Comparison of ENCODE assay signal across 12 mouse cellular contexts in the genomic region with DNA sequence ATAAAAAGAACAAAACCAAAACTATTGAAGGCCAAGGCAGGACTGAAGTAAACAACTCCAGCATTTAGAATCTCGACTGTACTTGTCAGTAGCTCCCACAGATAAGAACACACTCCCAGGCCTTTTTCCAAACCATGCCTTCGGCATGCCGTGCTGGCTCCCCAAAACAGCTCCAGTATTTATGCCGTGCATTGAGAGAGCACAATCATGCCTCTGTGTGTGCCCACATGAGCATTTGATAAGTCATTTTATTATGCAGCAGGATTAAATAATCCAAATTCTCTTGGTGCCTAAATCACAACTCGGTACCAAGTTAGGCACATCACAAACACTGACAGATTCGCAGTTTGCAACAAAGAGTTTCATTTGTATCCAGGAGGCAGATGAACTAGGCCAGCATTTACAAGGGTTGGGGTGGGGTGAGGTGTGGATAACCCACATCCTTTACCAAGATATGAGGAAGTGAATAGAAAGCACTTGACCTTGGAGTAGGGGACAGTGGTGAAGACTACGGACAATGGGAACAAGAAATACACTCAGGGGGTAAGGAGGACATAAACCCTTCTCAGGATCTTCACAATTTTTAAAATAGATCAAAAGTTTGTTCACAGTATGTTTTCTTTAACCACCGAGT. TPM values are rescaled to one million over a fixed set of nuclear protein-coding genes. Genes with fewer than 3 reads are reported as not detected.
DNase-seq lines count a peak whose midpoint lies in the region; ATAC-seq and TF ChIP-seq lines count a peak whose summit lies in the region.
"Had no signal": no experiment of that assay in that cellular context is flagged by ENCODE, and none has a peak within 500 bp of the region (broad histone marks: within the 10 kb centered on the region; RNA-seq: fewer than 3 reads in every experiment).

No protein-coding gene starts in this region.

- no peak for ATAC-seq in heart, embryonic 14.5 days (ENCODE audit: insufficient number of reproducible peaks, insufficient read depth, low FRiP score, low read depth)
- 0 out of 2 replicates have a peak, but pooled peaks have one; percentile 45 for ATAC-seq in monocyte, adult 5-6 weeks (replicated peaks; ENCODE audit: insufficient number of reproducible peaks, low FRiP score, low TSS enrichment, poor library complexity, severe bottlenecking)
- ATAC-seq in stomach, postnatal 0 days (ENCODE audit: low FRiP score, low TSS enrichment): no peak

- H3K27ac ChIP-seq in heart, embryonic 14.5 days (replicated peaks in 1 of 2; ENCODE audit: control insufficient read depth in 1 of 2, insufficient read depth in 1 of 2, low read depth in 2 of 2, low read length in 2 of 2): peak overlapping the region; percentile 90 to 94
- H3K27ac ChIP-seq in stomach, postnatal 0 days (replicated peaks): no peak overlapping the region
- H3K27ac ChIP-seq: limb, embryonic 15.5 days had no signal

- 24% methylated on average over 8 of the region's 8 CpGs for WGBS in heart, embryonic 14.5 days
- 67% methylated on average over 8 of the region's 8 CpGs for WGBS in stomach, postnatal 0 days

- H3K27me3 ChIP-seq in heart, embryonic 14.5 days (ENCODE audit: control insufficient read depth, insufficient read depth, low read length): no peaks in the 10 kb centered on the region
- no peaks in the 10 kb centered on the region for H3K27me3 ChIP-seq in stomach, postnatal 0 days (ENCODE audit: control insufficient read depth, insufficient read depth, low read length)
- H3K27me3 ChIP-seq: limb, embryonic 15.5 days had no signal

- no peak for DNase-seq in heart, adult 18-20 months
- peak; percentile 42 for DNase-seq in CD4-positive helper T cell, adult 2 months (ENCODE audit: low read depth, low spot score)
- DNase-seq in T-cell, adult 2 months (ENCODE audit: low spot score): peak; percentile 67
- DNase-seq in adipocyte (ENCODE audit: low spot score): no peak
- DNase-seq in cerebellum, adult 8-10 months: no peak
- no peak for DNase-seq in stomach, postnatal 0 days (ENCODE audit: low spot score)
- DNase-seq: kidney, adult 11 months; lung, postnatal 4 days had no signal

- no peaks in the 10 kb centered on the region for H3K9me3 ChIP-seq in heart, embryonic 14.5 days (ENCODE audit: control insufficient read depth, low read length)
- no peaks in the 10 kb centered on the region for H3K9me3 ChIP-seq in stomach, postnatal 0 days (ENCODE audit: control insufficient read depth, low read length)
- H3K9me3 ChIP-seq: limb, embryonic 15.5 days had no signal

- no peak for TF ChIP-seq CTCF in stomach, postnatal 0 days (IDR thresholded peaks at IDR 0.05; ENCODE audit: low read depth)

- H3K4me2 ChIP-seq in heart, embryonic 14.5 days (ENCODE audit: low read length): peak overlapping the region; percentile 45
- no peak overlapping the region for H3K4me2 ChIP-seq in stomach, postnatal 0 days (replicated peaks; ENCODE audit: low read depth)
- H3K4me2 ChIP-seq: limb, embryonic 15.5 days had no signal

- peaks cover 19 to 38% of the 10 kb centered on the region in 2 experiments for H3K4me1 ChIP-seq in heart, embryonic 14.5 days (ENCODE audit: control insufficient read depth in 2 of 2, insufficient read depth in 2 of 2, low read length in 2 of 2)
- H3K4me1 ChIP-seq in stomach, postnatal 0 days (replicated peaks; ENCODE audit: control insufficient read depth, insufficient read depth): no peaks in the 10 kb centered on the region

- peak overlapping the region; percentile 56; the same call in 1 of the 2 replicates for H3K9ac ChIP-seq in heart, embryonic 14.5 days (ENCODE audit: low read length)
- H3K9ac ChIP-seq in stomach, postnatal 0 days (ENCODE audit: low read length): no peak overlapping the region
- H3K9ac ChIP-seq: limb, embryonic 15.5 days had no signal

- TF ChIP-seq EP300 in stomach, postnatal 0 days (optimal IDR thresholded peaks at IDR 0.05): no peak

- no peak overlapping the region for H3K4me3 ChIP-seq in heart, embryonic 14.5 days (ENCODE audit: control insufficient read depth in 1 of 2, insufficient read depth in 1 of 2, low read depth in 1 of 2, low read length in 2 of 2)
- no peak overlapping the region for H3K4me3 ChIP-seq in stomach, postnatal 0 days (ENCODE audit: low read depth, low read length)
- H3K4me3 ChIP-seq: limb, embryonic 15.5 days; myocyte had no signal

- peaks cover 15% of the 10 kb centered on the region for H3K36me3 ChIP-seq in heart, embryonic 14.5 days (ENCODE audit: control insufficient read depth, insufficient read depth, low read length)
- H3K36me3 ChIP-seq in stomach, postnatal 0 days (ENCODE audit: control insufficient read depth, insufficient read depth, low read length): 0 out of 2 replicates have a peak, but pooled peaks cover 2% of the 10 kb centered on the region
- H3K36me3 ChIP-seq: limb, embryonic 15.5 days had no signal

RNA-seq across cellular contexts. Expression of a gene that starts 50.3 kb away (rescaled TPM):
- 30.5 and 35.0 TPM in 2 replicates for polyA plus RNA-seq in heart, embryonic 14.5 days (2014; fragmentation: Nextera tagmentation; extraction: Ambion mirVana)
- total RNA-seq in heart, adult 18-20 months (2021): 10 to 100 TPM; 28.8 to 40.5 TPM
- total RNA-seq in monocyte, adult 5-6 weeks (2017): 123 to 248 TPM (median 154 TPM) in 3 replicates
- polyA plus RNA-seq in stomach, postnatal 0 days (2015; fragmentation: Nextera tagmentation; extraction: Ambion mirVana): 20.8 TPM in 2 replicates

Comparison
In these comparisons a context has a peak if more than half of its experiments do, and no peak if none do; other contexts are left out.
1. DNase-seq: peak in CD4-positive helper T cell, adult 2 months (single experiment) and T-cell, adult 2 months (single experiment); none in heart, adult 18-20 months (0 of 2), adipocyte (single experiment), cerebellum, adult 8-10 months (single experiment) and stomach, postnatal 0 days (single experiment).